Mouse (Mus musculus) MEL (cell line): ENCODE results near the gene Nectin2. TPM values are rescaled to one million over a fixed set of nuclear protein-coding genes. Genes with fewer than 3 reads are reported as not detected.
A peak's percentile ranks its signal among the peaks of the same experiment; 100 is the strongest.

Experiments used
- DNase-seq: peaks from one replicate; pipeline ENCODE4 v3.0.0; 2011; ENCODE audit warnings: low read depth, low spot score
- H3K27ac ChIP-seq: 2 replicates; pipeline ENCODE4 v1.5.1; 2012; ENCODE audit warnings: low read depth, mild to moderate bottlenecking, control low read depth, low read length, moderate library complexity; ENCODE audit not compliant: control insufficient read depth
- H3K27me3 ChIP-seq, 2 experiments: fragments of 150-350 bp in 1 of 2; sonication (generic) in 1 of 2; 2 replicates each; pipeline ENCODE4 v1.6.1; 2012; ENCODE audit warnings: low read length in 2 of 2, mild to moderate bottlenecking in 2 of 2, improper control_type of control experiment in 1 of 2, moderate library complexity in 1 of 2; ENCODE audit not compliant: insufficient read depth in 2 of 2, control insufficient read depth in 1 of 2
- H3K36me3 ChIP-seq, 2 experiments: 2 replicates each; pipeline ENCODE4 v1.6.1; 2012 to 2014; ENCODE audit warnings: low read length in 2 of 2, improper control_type of control experiment in 1 of 2, inconsistent platforms in 1 of 2, mild to moderate bottlenecking in 1 of 2; ENCODE audit not compliant: insufficient read depth in 2 of 2, control insufficient read depth in 1 of 2
- H3K4me1 ChIP-seq, 2 experiments: fragments of 150-350 bp in 1 of 2; sonication (generic) in 1 of 2; 2 replicates each; pipeline ENCODE4 v1.6.1; 2012; ENCODE audit warnings: low read length in 2 of 2, improper control_type of control experiment in 1 of 2, mild to moderate bottlenecking in 1 of 2; ENCODE audit not compliant: insufficient read depth in 2 of 2, control insufficient read depth in 1 of 2
- H3K4me3 ChIP-seq, 2 experiments: fragments of 150-350 bp in 1 of 2; sonication (generic) in 1 of 2; 2 replicates each; pipeline ENCODE4 v1.5.1; 2012; ENCODE audit warnings: low read depth in 2 of 2, low read length in 2 of 2, mild to moderate bottlenecking in 2 of 2, moderate library complexity in 2 of 2, control low read depth in 1 of 2, improper control_type of control experiment in 1 of 2; ENCODE audit not compliant: control insufficient read depth in 1 of 2, insufficient read depth in 1 of 2
- H3K79me2 ChIP-seq: 2 replicates; pipeline ENCODE4 v1.6.1; 2012; ENCODE audit warnings: mild to moderate bottlenecking, low read length, moderate library complexity; ENCODE audit not compliant: control insufficient read depth, poor library complexity, insufficient read depth
- H3K9ac ChIP-seq: 2 replicates; pipeline ENCODE4 v1.6.1; 2012; ENCODE audit warnings: low read depth, mild to moderate bottlenecking, control low read depth, low read length, moderate library complexity; ENCODE audit not compliant: control insufficient read depth, poor library complexity, severe bottlenecking
- H3K9me3 ChIP-seq: fragments of 150-350 bp; sonication (generic); replicated peaks from 2 replicates; pipeline ENCODE4 v1.6.1; 2012; ENCODE audit warnings: mild to moderate bottlenecking, low read length, improper control_type of control experiment, moderate library complexity; ENCODE audit not compliant: insufficient read depth
- BHLHE40 ChIP-seq: IDR thresholded peaks from 2 replicates; pipeline ENCODE4 v1.6.1; 2012; ENCODE audit warnings: low read depth, mild to moderate bottlenecking, inconsistent platforms, low read length, improper control_type of control experiment, borderline replicate concordance
- E2F4 ChIP-seq: IDR thresholded peaks from 2 replicates; pipeline ENCODE4 v1.6.1; 2011; ENCODE audit warnings: low read depth, low read length, improper control_type of control experiment, borderline replicate concordance
- ELF1 ChIP-seq: IDR thresholded peaks from 2 replicates; pipeline ENCODE4 v1.6.1; 2014; ENCODE audit warnings: low read depth, mild to moderate bottlenecking, inconsistent platforms, low read length, improper control_type of control experiment, moderate library complexity
- ETS1 ChIP-seq: IDR thresholded peaks from 2 replicates; pipeline ENCODE4 v1.6.1; 2012; ENCODE audit warnings: low read depth, mild to moderate bottlenecking, inconsistent platforms, low read length, improper control_type of control experiment, moderate library complexity
- GATA1 ChIP-seq: IDR thresholded peaks from 2 replicates; pipeline ENCODE4 v1.6.1; 2011; ENCODE audit warnings: low read depth, low read length, improper control_type of control experiment
- MXI1 ChIP-seq: IDR thresholded peaks from 2 replicates; pipeline ENCODE4 v1.6.1; 2011; ENCODE audit warnings: mild to moderate bottlenecking, low read depth, low read length, improper control_type of control experiment
- MYB ChIP-seq: IDR thresholded peaks from 2 replicates; pipeline ENCODE4 v1.6.1; 2011; ENCODE audit warnings: mild to moderate bottlenecking, low read depth, low read length, improper control_type of control experiment
- SMC3 ChIP-seq: IDR thresholded peaks from 2 replicates; pipeline ENCODE4 v1.6.1; 2011; ENCODE audit warnings: low read depth, low read length, improper control_type of control experiment
- TAL1 ChIP-seq: IDR thresholded peaks from 2 replicates; pipeline ENCODE4 v1.6.1; 2012; ENCODE audit warnings: mild to moderate bottlenecking, inconsistent platforms, low read length, moderate library complexity, mixed read lengths
- TCF12 ChIP-seq: IDR thresholded peaks from 2 replicates; pipeline ENCODE4 v1.6.1; 2014; ENCODE audit warnings: low read depth, mild to moderate bottlenecking, inconsistent platforms, low read length, improper control_type of control experiment, moderate library complexity
- USF2 ChIP-seq, 2 experiments: IDR thresholded peaks; 2 replicates each; pipeline ENCODE4 v1.6.1; 2011 to 2012; ENCODE audit warnings: improper control_type of control experiment in 2 of 2, low read length in 2 of 2, borderline replicate concordance in 1 of 2, inconsistent platforms in 1 of 2, low read depth in 1 of 2, mild to moderate bottlenecking in 1 of 2; ENCODE audit not compliant: insufficient read depth in 1 of 2
- ZC3H11A ChIP-seq: IDR thresholded peaks from 2 replicates; pipeline ENCODE4 v1.6.1; 2012; ENCODE audit warnings: low read depth, mild to moderate bottlenecking, inconsistent platforms, low read length, improper control_type of control experiment
- polyA plus RNA-seq, 2 experiments: library from polyadenylated mRNA; stranded (reverse) in 1 of 2; unstranded in 1 of 2; fragments of >175 nt in 1 of 2; fragments of >200 nt in 1 of 2; gene quantifications; 2 replicates each; pipeline versions ENCODE4 v1.2.1 to v1.2.4; 2012; ENCODE audit warnings: low replicate concordance in 2 of 2, low read depth in 1 of 2; ENCODE audit not compliant: insufficient read length in 2 of 2, insufficient read depth in 1 of 2, missing spikeins in 1 of 2
- total RNA-seq: library from RNA; depleted of rRNA; stranded (reverse); fragments of 300-350 nt; gene quantifications from 2 replicates; pipeline ENCODE4 v1.2.3, GENCODE M21; 2012

Nectin2 gene
- total and polyA plus RNA-seq, 3 experiments = 6.9 to 25.6 TPM; not detected in 1

- no peak for TF ChIP-seq GATA1
- no peak for TF ChIP-seq MYB
- peak; percentile 48 for TF ChIP-seq SMC3
- peak; percentile 17; the same call in 1 of the 2 replicates for TF ChIP-seq ZC3H11A
Measured at GRCm38 (mm10) chr7:19749389-19750216, 680 bp downstream of the Nectin2 start (continued).

- Histone ChIP-seq H3K27me3 (no peaks in the 10 kb centered on the region), H3K4me1 (peaks cover 15 to 31% of the 10 kb centered on the region in 2 experiments), H3K36me3 (peaks cover 0 to 19% of the 10 kb centered on the region in 2 experiments; a peak in 2 of 4 replicates), H3K9me3 (no peaks in the 10 kb centered on the region), H3K27ac (no peak overlapping the region), H3K9ac (peak overlapping the region; percentile 66), H3K4me3 (peak overlapping the region; percentile 56 to 61), H3K79me2 (no peaks in the 10 kb centered on the region)
- DNase-seq = peak; percentile 35
- TF ChIP-seq ETS1 (no peak), USF2 (IDR thresholded peaks at IDR 0.05; ENCODE audit: borderline replicate concordance in 1 of 2, insufficient read depth in 1 of 2, low read depth in 1 of 2, low read length in 2 of 2) (no peak), BHLHE40 (no peak), MXI1 (0 out of 2 replicates have a peak, but pooled peaks have one; percentile 23), TCF12 (no peak), E2F4 (no peak)
Measured at GRCm38 (mm10) chr7:19748219-19749195, 1.8 kb downstream of the Nectin2 start.

- peak overlapping the region; percentile 66 for H3K9ac ChIP-seq
- H3K4me3 ChIP-seq = peak overlapping the region; percentile 56 to 61
- no peaks in the 10 kb centered on the region for H3K79me2 ChIP-seq
- DNase-seq = peak; percentile 49
- H3K36me3 ChIP-seq = peaks cover 0 to 18% of the 10 kb centered on the region in 2 experiments; a peak in 2 of 4 replicates
- H3K9me3 ChIP-seq = no peaks in the 10 kb centered on the region
- 0 out of 2 replicates have a peak, but pooled peaks have one; percentile 6 for TF ChIP-seq ELF1
- no peak for TF ChIP-seq TAL1
- peak overlapping the region; percentile 49 for H3K27ac ChIP-seq
- H3K27me3 ChIP-seq = no peaks in the 10 kb centered on the region
- peaks cover 15 to 27% of the 10 kb centered on the region in 2 experiments for H3K4me1 ChIP-seq
Measured at GRCm38 (mm10) chr7:19747420-19748218, 2.7 kb downstream of the Nectin2 start.
